Mouse (Mus musculus) megakaryocyte, embryonic 14.5 days (primary cell): Measurements from ENCODE around the gene Timp3.

Source experiments
- FLI1 ChIP-seq: IDR thresholded peaks from 2 replicates; pipeline ENCODE4 v1.6.1; 2012; ENCODE audit warnings: low read length, inconsistent platforms, mixed read lengths
- GATA1 ChIP-seq: IDR thresholded peaks from 3 replicates; pipeline ENCODE4 v1.6.1; 2012; ENCODE audit warnings: mixed read lengths, low read length, inconsistent platforms, borderline replicate concordance

DNA sequence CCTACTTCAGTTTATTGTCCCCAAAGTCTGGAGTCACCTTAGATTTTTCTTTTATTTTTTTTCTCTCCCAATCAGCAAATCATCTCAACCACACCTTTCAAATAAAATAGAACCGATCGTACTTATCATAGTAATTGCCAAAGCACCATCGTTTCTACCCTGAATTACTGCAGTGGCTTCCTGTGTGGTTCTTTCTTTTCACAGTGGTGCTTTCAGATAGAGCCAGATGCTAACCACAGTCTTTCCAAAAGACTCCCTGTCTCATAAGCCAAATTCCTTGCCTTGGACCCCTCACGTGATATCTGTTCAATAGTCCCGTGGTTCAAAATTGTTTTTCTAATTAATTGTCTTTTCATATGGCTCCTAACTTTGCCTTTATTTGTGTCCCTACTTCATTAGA, 22.8 kb upstream of the Timp3 start:
- TF ChIP-seq GATA1 (no peak), FLI1 (no peak)
